Mouse (Mus musculus): ENCODE measurements around the gene Smox.
"Not testable (repeated sequence)": the region's sequence is repeated elsewhere in the genome, so short reads cannot be mapped to it uniquely, and the experiment has no call there.

Smox gene

DNA sequence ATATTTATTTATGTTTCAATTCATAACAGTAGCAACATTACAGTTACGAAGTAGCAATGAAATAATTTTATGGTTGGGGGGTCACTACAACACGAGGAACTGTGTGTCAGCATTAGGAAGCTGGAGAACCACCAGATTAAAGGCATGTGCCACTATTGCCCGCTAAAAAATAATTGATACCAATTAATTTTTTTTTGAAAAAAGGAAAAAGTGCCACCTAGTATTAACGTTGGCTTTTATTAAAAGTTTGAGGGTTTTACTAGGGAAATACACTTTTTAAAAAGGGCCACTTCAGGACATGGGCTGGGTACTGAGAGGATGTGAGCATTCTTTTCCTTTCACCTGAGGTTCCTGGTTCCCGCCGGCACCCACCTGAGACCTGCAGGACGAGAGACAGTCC is at the start of gene Smox:
TSS of gene Smox (plus strand) at position 301 of the 400 bp plus-strand sequence.
- no peak for DNase-seq (ENCODE audit: low spot score in 2 of 2)

DNA sequence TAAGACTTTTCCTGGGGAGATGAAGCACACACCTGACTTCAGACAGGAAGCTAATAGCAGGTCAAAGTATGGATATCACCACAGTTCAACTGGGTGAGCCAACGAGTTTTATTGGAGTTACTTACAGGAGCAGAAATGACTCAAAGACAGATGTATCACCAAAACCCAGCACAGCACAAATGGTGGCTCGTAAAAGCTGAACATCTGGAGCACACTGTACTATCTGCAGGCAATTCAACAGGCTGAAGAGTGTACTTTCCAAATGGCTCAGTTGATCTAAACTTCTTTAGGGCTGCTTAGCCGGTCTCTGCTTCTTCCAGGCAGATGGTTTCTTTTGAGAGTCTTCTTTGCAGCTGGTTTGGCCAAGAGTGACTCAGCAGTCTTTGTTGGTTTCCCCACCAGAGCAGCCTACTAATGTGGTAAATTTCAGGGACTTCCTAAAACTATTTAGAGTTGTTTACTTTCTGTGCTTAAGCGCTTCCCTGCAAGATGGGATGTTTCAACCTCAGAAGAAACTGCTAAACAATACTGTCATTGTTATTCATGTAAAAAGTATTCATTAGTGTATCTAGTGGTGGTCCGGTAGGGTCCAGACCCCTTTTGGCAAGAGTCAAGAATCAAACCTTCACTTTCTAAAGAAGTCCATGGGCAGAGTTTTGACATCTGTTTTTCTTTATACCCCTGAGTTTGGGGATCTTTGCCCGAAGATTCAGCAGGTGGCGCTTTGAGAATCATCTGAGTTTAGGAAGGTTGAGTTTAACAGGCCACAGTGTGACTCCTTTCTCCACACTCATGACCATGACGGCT is 48.0 kb upstream of the Smox start:
- DNase-seq (ENCODE audit: low spot score in 2 of 2), result no peak

DNA sequence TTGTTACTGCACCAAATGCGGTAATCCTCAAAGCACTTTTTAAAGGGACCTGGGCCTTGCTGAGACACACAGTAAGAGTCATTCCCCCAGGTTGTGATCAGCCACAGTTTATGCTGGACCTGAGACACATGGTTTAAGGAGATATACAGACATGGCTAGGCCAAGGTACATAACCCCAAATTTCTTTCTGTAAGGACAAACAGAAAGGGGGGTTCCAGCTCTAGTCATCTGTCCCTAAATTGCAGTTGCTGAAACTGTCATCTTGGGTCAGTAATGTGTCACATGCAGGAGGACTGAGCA is 47.5 kb upstream of the Smox start:
- DNase-seq (ENCODE audit: low spot score in 2 of 2), result no peak

- no peak for DNase-seq (ENCODE audit: low spot score in 2 of 2)
These were observed 44.8 kb upstream of the Smox start for GRCm38 (mm10) chr2:131446416-131446982.

DNA sequence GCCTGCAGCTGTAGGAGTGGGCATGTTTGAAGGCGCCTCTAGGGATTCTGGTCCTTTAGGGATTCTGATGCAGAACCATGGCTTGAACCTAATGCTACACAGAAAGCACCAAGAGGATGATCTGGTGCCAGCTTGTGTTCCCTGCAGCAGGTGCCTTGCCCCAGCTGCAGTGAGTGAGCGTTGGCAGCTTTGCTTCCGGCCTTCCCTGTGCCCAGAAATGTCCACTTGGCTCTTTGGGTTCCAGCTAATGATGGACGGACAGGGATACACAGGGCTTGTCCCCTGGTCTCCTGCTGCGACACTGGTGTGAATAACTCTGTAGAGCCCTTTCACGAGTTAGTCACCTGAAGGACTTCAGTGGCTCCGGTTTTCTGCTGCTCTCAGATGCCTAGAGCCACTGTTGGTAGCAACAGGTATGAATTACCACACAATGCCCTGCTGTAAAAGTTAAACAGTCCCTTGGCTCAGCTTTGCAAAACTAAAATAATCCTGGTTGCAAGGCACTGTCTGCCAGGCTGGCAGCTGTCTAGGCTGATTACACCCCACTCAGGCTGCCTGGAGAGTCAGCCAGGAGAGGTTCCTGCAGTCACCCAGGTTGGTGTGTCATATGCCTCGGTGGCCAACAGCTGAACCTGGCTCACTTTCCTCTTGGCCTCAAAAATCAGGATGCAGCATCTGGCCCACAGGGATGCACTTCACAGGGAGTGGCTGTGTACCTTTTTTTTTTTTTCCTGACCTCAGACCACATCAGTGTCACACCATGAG is 43.5 kb upstream of the Smox start:
- DNase-seq (ENCODE audit: low spot score in 2 of 2), result no peak

GRCm38 (mm10) chr2:131448353-131448752 is 42.9 kb upstream of the Smox start:
- DNase-seq (ENCODE audit: low spot score in 2 of 2), result no peak

GRCm38 (mm10) chr2:131449720-131450119 is 41.6 kb upstream of the Smox start:
- no peak for DNase-seq (ENCODE audit: low spot score in 2 of 2)

GRCm38 (mm10) chr2:131450491-131450890 is 40.8 kb upstream of the Smox start:
- no peak for DNase-seq (ENCODE audit: low spot score in 2 of 2)

DNA sequence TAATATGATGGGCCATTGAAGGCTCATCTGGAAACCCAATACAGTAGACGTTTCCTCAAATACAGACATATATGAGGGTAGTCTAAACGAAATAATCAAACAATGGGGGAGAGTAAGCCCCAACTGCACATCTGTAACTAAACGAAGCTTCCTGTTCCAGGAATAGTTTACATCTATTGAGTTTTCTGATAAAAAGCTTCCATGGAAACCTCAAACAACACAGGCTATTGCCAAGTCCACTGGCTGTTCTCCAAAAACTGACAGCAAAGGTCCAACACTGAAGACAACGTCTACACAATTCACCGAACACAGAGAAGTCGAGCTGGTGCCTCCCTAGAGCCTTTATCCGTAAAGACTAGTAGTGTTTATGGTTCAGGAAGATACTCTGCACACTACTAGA is 33.6 kb upstream of the Smox start:
- no peak for DNase-seq (ENCODE audit: low spot score in 2 of 2)

DNA sequence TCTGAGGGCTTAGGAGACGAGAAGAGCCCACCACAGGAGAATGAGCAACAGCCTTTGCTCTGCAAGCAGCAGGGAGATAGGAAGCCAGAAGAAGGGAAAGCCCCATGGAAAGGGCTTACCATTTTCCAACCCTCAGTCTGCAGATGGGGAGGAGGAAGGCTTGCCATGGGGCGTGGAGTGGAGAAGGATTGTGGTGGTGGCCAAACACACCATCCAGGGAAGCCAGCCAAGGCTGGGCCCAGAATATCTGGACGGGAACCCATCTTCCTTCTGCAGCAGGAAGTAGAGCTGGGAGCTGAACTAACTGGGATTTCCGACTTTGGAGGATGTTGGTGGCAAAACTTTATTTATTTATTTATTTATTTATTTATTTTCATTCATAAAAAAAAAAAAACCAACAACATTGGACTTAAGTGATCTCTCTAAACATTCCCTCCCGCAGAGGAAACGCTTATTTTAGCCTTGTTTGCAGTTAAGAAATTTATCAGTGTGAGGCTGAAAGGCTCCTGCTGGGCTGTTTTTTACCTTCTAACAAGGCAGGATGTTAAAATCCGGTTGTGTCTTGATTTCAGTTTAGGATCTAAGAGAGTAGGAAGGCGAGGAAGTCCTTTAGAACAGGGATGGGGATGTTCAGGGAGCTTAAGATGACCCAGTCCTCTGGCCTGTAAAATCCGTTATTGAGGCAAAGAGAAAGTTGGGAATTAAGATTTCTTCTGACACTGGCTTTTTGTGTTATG is 30.2 kb upstream of the Smox start:
- DNase-seq (ENCODE audit: low spot score in 2 of 2), result no peak

DNA sequence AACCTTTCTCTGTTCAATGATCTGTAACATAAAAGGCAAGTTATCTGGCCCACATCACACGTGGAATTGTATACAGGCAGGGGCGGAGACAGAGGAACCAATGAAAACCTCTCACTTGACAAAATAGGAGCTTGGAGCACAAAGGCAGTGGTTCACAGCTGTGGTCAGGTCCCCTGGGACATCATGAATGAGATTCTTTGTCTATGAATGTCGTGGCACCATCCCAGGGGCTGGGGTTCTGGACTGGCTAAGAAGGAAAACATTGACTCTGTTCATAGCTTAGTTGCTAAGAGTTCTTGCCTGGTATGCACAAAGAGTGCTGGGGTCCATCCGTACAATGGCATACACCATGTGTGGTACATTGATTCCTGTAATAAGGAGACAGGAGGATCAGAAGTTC is 28.3 kb upstream of the Smox start:
- no peak for DNase-seq (ENCODE audit: low spot score in 2 of 2)

- DNase-seq (ENCODE audit: low spot score in 2 of 2), result no peak
These were observed 27.1 kb upstream of the Smox start for GRCm38 (mm10) chr2:131464147-131464546.

- DNase-seq (ENCODE audit: low spot score in 2 of 2), result no peak
These were observed 24.6 kb upstream of the Smox start for GRCm38 (mm10) chr2:131466732-131467131.

DNA sequence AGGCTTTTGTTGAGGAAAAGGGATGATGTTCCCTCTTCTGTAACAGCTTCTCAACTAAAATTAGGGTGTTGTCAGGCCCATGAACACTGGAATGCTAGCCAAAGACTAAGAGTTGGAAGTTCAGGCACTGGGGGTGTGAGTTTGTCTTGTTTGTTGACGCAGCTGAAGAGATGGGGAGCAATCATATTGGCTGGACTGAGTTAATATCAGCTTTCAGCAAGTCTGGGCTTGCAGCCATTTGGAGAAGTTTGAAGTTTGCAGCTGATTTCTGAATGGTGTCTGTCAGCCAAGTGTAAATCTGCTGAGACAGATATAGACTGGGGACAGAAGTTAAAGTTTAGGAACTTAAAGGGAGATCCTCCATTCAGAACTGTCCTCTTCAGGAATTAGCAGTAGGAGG is 21.4 kb upstream of the Smox start:
- DNase-seq (ENCODE audit: low spot score in 2 of 2), result no peak

GRCm38 (mm10) chr2:131473749-131474148 is 17.5 kb upstream of the Smox start:
- no peak for DNase-seq (ENCODE audit: low spot score in 2 of 2)

DNA sequence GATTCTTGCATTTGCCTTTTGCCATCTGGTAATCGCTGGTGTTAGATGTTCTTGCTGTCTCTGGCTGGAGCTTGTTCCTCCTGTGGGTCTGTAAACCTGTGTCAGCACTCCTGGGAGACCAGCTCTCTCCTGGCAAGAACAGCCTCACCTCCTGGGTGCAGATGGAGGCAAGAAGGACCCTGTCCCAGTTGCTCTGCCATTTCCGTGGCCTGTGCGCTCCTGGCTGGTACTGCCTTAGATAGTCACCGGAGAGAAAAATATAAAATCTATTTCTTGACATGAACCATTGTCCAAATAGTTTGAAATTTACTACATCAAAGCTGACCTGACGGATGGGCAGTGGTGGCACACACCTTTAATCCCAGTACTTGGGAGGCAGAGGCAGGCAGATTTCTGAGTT is 14.2 kb upstream of the Smox start:
- not testable (repeated sequence) for DNase-seq (ENCODE audit: low spot score in 2 of 2)

DNA sequence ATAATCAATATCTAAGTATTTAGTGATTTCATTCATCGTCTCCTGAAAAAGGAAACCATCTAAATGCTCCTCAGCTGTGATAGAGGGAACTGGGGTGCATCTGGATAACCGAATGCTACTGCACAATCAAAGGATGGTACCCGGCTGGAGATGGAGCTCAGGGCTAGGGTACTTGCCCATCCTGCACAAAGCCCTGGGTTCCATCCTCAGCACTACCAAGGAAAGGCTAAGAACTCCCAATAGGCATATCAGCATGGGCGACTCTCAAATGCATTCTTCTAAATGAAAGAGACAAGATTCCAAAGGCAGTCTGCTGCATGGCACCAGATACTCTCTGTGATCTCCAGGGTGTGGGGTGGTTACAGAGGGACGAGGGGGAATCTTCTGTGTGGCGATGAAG is 13.4 kb upstream of the Smox start:
- no peak for DNase-seq (ENCODE audit: low spot score in 2 of 2)

DNA sequence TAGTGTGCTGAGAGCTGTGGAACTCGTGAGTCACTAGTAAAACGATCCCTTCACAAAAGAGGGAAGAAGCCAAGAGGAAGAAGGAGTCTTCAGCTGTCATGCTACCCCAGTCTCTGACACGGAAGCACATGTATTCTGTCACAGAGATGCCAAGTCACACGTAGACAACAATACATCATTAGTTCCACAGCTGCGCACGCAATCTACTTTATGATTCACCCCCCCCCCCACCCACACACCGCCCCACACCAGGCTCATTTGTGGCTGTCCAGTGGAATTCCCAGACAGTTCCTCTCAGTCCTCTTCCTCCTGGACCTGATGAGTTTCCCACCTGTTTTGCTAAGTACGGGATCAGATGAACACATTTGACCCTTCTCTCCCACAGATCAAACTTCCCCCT is 12.9 kb upstream of the Smox start:
- DNase-seq (ENCODE audit: low spot score in 2 of 2), result no peak

DNA sequence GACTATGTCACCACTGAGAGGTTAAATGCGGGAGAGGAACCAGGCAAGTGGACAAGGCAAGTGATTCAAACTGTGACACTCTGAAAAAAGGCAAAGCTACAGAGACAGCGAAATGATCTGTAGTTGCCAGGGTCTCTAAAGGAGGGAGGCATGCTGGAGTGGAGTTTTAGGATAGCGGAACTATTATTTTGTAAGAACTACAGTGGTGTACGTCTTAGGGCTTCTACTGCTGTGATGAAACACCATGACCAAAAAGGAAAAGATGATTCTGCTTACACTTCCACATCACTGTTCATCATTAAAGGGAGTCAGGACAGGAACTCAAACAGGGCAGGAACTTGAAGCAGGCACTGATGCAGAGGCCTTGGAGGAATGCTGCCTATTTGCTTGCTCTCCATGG is 12.4 kb upstream of the Smox start:
- DNase-seq (ENCODE audit: low spot score in 2 of 2), result no peak

DNA sequence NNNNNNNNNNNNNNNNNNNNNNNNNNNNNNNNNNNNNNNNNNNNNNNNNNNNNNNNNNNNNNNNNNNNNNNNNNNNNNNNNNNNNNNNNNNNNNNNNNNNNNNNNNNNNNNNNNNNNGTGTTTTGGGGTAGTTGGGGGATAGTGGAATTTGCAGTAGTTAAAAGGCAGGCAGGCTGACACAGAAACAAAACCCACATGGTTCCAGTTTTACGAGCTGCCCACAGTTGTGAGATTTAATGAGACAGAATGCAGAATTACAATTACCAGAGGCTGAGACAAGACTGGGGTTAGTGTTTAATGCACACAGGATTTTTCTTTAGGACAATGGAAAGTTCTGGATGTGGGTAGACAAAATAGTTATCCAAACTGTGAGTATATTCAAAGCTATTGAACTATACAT is 9.6 kb upstream of the Smox start:
- DNase-seq (ENCODE audit: low spot score in 2 of 2), result no peak

GRCm38 (mm10) chr2:131482478-131482877 is 8.8 kb upstream of the Smox start:
- DNase-seq (ENCODE audit: low spot score in 2 of 2), result no peak

DNA sequence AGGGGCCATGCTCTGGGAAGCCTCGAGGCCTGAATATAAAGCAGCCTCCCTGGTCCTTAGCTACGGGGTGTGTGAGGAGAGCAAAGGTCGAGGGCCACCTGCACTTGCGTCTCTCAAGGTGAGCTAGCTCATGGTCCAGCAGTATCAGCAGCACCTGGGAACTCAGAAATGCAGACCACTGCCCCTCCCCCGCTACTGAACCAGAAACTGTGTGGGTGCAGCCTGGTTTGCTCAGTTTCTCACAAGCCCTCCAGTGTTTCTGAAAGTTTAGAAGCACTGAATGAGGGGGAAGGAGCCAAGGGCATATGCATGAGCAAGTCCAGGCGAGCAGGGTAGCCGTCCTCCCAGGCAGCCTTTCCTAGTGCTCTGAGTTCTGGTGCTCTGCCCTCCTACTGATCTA is 7.7 kb upstream of the Smox start:
- no peak for DNase-seq (ENCODE audit: low spot score in 2 of 2)
